Mouse (Mus musculus) B cell, adult 2 months (primary cell): ENCODE results near the gene Brd4.

Experiments
- DNase-seq, 2 experiments: peaks; one replicate each; pipeline ENCODE4 v3.0.0; 2022

Brd4 gene

DNA sequence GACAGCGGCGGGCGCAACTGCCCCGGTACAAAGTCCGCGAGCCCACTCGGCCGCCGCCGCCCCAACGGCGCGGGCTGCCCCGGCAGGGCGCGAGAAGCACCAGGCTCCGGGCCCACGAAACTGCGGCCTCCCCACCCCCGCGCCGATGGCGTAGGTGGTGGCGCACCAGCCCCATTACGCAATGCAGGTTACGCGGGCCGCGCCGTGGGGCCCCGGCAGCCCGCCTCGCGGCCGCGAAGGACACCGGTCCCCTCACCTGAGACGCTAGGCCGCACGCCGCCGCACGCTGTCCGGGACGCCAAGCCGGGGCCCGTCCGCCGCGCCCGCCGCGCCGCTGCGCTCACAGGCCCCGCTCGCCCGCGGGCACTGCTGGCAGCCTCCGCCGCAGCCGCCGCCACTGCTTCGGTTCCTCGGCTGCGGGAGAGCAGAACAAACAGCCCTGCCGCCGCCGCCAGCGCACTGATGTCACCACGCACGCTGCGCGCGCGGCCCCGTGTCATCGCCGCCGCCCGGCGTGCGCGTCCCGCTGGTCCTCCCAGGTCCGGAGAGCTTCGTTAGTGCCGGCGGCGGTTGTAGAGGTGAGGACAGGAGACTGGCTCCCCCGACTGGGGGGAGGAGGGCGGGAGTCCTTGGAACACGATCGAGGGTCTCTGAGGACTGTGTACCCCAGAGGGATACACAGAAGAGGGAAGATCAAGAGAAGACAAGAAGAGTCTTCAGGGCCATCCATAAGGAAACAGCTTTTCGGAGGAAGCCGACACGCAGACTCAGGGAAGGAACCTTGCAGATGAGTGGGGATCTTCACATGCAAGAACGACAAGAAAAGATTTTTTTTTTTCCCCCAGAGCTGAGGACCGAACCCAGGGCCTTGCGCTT, at the start of gene Brd4:
Gene Brd4 (minus strand): TSS at position 461 of the 876 bp plus-strand sequence.
- peak; percentile 94 to 96 for DNase-seq

DNA sequence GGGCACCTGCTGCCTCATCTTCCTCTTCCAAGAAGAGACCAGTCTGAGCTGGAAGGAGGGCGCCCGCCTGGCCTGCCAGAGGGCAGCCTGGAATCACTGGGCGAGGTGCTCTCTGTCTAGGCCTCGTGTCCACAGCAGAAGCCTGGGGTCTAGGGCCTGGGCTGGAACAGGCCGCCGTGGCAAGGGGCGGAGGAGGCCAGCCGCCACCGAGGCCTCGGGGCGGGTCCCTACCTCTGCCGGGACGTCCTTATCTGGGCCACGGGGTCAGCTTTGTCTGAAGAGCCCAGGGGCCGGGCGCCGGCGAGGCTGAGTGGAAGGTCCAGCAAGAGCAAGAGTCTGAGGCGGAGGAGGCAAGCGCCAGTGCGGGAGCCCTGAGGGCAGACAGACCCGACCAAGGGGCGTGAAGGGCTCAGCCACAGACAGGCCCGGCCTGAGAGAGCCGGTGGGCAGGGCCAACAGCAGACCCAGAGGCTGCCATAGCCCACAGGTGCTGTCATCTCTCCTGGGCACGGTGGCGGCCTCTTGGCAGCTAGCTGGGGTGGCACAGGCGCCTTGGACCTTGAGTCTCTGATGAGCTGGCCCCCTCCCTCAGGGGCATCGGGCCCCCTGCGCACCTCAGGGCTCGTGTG, 49.3 kb upstream of the Brd4 start:
- DNase-seq: no peak

DNA sequence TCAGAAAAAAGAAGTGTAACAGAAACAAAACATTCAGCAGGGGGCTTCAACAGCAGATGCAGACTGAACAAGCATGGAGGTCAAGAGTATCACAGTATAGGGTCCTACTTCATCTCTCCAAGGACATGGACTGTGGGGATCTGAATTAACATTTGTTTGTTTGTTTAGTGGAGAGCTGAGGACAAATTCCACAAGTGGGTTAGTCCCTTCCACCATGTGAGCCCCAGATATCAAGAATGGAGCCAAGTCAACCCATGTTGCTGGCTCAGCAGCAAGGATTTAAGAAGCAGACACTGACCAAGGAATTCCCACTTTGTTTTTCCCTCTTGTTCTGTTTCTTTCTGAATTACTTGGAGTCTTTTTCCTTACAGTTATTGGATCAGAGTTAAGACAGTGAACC, 43.0 kb upstream of the Brd4 start:
- DNase-seq: no peak

DNA sequence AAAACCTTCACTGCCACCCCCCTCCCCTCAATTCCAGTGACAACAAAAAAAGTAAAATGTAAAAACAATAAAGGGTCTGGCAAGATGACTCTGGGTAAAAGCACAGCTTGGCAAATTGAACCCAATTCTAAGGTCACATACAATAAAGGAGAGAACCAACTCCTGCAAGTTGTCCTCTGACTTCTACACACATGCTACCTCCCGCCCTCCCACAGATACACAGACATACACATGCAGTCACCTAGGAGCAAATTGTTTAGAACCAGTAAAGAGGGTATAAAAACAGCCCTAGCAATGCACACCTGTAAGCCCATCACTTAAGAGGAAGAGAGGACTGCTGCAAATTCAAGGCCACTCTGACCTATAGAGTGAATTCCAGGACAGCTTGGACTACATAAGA, 38.3 kb upstream of the Brd4 start:
- DNase-seq: no peak

DNA sequence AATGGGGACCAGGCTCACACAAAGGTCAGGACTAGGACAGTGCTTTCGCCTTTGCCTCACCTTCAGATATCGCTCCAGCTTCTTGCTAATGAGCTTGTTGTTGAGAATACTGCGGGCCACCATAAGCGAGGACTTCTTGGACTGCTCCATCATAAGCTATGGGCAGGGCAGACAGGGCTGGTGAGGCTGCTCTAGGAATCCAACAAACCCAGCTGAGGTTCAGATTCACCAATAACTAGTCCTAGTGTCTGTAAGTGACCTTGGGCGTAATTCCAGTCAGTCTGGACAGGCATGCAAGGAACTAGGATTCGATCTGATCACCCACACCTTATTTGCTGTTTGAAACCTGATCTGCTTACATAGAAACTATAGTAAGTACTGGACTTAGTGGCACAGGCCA, 37.3 kb upstream of the Brd4 start:
- peak in 1 of 2 experiments; percentile 3 for DNase-seq

DNA sequence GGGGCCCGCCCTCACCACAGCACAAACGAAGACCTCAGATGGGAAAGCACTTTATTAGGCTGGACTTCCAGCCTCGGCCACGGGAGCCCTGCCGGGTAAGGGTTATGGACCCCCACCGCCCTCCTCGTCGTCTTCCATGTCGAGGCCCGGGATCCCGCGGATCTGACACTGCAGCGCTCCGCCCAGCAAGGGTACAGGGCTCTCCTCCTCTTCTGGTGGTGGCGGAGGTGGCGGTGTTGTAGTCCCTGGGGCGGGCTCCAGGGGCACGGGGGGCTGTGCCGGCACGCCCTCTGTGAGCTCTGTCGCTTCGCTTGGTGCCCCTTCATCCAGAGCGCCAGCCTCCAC, 36.8 kb upstream of the Brd4 start:
- no peak for DNase-seq

DNA sequence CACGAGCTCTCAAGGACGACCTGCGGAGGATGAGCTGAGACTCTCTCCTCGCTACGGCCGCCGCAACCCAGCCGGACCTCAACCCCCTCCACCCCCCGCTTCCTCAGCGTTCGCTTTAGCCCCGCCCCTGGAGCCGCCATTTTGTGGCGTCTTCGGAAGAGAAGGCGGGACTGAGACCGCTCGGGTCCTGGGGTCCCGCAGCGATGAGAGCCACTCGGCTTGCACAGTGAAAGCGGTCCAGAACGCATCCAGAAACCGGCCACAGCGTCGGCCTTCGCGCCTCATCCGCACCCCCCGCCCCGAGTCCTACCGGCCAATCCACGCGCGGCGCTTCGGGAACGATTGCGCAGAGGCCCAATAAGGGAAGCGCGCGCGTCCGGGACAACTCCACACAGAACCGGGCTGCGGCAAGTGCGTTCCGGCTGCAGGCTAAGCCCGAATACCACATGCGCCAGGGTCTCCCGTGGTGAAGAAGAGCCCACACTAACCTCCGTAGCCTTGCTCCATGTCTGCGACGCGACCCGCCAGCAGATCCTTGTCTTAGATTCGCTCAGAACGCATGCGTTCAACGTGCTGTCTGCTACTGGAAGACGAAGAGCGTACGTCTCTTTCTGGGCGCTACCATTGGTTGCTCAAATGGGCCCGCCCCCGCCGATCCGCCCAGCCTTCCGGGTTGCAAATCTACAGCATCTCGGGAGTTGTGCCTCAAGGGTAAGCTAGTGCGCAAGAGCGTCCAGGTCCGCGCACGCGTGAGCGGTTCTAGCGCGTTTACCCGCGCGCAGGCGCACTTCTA, 36.3 kb upstream of the Brd4 start, which contains the start of gene Akap8:
Gene Akap8 (minus strand): TSS at position 642 of the 793 bp plus-strand sequence.
- DNase-seq: peak; percentile 96 to 98

DNA sequence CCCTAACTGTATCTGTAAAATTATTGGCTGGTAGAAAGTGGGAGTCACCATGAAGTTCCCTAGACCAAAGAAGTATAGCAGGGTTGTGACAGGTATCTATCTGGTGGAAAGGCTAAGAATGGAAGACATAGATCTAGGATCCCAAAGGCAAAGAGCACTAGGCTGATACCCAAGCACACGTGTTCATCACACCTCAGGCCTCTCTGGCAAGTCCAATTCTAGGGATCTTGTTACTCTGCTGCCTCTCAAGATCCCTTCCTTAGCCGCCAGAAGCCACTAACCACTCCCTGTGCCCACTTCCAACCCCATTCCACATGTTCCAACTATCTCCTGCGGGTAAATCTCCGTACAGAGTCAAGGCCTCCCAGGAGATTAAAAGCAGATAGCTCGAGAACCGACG, 35.4 kb upstream of the Brd4 start:
- DNase-seq: peak in 1 of 2 experiments; percentile 6

DNA sequence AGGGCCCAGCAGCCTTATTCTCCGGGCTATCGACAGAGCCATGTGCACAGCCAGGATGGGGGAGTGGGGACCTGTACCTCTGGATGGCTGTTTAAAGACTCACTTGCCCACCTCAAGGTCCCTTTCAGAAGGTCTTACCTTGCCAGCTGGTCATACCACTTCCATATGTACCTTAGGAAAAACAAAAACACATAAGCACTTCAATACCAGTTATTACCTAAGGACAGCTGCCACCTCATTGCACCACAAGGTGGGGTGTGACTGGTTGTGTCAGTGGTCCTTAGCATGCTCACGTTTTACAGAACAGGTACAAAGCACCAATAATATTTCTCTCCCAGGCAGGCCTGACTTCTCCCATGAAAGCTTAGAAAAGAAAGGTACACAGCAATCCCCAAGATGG, 33.2 kb upstream of the Brd4 start:
- DNase-seq: no peak

DNA sequence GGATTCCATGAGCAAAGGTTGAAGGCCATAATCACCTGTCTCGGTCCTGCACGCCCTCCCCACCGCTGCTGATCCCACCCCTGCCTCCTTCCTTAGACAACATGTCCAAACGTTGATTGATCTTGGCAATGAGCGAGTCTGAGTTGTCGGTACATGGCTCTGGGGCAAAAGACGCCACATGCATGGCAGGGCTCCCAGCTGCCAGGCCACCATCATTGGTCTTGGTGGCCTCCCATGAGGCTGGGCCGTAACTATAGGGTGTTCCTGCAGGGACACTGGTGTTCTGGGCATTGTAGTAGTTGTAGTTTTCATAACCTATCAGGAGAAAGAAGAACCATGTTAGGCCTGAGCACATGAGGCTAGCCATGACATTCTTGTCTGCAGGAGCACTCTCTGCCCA, 32.5 kb upstream of the Brd4 start:
- no peak for DNase-seq

DNA sequence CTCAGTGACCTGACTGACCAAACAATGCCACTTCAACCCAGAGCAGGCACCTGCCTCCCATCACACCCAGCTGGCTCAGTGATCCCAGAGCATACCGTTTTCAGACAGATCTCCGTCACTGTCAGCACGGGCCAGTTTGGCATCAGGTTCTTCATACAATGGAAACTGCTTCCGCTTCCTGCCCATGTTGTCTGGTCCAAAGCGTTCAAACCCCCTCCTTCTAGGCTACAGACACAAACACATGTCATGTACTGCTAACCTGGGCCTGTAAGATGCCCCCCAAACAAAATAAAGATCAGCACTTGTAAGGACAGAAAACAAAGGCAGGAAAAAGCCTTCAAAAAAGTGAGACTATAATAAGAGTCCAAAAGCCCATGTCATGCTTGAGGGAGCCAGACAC, 31.0 kb upstream of the Brd4 start:
- DNase-seq: no peak

DNA sequence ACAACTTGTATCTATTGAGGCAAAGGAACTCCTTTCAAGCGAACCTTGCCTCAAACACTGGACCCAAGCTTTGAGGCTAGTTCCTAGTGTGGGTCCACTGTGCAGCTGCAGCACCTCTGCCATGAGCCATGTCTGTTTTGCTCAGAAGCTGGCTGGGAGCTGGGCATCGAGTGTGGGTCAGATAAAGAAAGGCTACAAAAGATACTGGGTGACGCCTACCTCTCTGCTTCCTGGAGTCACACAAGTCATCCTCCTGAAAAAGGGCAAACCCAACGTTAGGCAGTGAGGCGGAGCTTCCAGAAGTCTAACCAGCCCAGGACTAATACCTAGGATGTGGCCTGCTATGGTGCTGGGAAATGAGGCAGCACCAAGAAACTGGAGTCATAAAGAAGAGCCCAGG, 29.4 kb upstream of the Brd4 start:
- no peak for DNase-seq

DNA sequence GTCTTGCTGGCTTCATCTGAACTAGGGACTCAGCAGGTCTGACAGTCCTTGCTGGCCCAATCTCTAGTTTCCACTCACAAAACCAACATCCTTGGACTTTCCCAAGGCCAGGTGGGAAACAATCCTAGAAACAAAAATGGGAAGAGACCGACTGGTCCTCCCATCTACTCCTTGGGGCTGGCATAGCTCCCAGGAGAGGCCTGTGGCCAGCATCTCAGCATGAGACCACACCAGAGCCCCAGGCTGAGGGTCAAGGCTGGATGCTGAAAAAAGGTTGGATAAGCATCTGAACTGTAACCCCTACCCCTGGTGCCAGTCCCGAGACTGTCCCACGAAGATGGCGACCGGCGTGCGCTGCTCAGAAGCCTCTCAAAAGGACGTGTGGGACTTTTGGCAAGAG, 28.3 kb upstream of the Brd4 start:
- no peak for DNase-seq

DNA sequence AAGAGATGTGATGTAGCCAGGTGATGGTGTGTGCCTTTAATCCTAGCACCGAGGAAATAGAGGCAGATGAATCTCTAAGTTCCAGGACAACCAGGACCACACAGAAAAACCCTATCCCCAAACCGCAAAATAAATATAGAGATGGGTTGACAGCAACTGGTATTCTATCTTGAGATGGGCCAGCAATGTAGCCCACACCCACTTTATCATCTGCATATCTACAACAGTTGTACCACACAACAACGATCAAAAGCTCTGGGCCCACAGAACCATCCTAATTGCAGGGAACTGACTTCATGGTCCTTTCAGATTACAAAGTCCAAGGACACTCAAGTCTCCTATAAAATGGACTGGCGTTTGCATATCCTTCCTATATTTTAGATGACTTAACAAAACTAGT, 23.4 kb upstream of the Brd4 start:
- no peak for DNase-seq

DNA sequence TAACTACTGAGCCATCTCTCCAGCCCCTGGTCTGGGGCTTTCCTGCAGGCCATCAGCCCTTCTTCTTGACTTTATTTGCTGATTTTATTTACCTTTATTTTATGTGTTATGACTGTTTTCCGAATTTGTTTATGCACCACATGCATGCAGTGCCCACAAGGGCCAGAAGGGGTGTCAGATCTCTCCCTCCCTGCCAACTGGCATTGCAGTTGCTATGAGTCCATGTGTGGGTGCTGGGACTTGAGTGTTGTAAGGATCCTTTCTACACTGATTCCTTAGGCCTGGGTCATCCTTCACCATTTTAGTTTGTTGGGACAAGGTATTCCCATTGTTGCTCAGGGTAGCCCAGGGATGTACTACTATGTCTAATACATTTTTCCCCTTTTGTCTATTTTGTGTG, 13.6 kb upstream of the Brd4 start:
- no peak for DNase-seq

DNA sequence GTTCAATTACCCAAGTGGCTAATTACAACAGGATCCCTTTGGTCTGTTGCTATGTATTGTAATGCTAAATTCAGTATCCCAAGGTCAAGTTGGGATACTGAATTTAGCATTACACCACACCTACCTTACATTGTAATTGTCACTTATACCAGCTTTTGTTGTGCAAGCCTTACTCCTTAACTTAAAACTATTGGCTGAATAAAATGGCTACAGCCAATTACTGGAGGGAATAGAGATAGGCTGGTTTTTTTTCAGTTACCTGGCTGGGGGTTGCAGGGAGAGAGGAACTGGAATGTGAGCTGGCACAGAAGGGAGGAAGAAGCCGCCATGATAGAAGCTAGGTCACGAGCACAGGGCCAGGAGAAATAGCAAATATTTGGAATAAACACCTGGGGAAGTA, 11.4 kb upstream of the Brd4 start:
- DNase-seq: no peak

DNA sequence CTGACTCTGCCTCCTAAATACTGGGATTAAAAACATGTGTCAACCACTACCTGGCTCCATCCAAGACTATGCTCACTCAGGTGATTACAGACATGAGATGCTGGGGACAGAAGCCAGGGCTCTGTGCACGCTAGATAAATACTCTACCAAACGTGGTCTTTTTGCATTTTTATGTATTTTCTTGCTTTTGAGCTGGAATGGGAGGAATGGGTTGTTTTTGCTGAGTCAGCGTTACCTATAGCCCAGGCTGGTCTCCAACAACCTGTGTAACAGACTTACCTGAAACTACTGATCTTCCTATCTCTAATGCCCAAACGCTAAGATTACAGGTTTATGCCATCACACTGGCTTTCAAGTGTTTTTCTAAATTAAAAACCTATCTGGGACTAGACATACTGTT, 10.6 kb upstream of the Brd4 start:
- DNase-seq: no peak

DNA sequence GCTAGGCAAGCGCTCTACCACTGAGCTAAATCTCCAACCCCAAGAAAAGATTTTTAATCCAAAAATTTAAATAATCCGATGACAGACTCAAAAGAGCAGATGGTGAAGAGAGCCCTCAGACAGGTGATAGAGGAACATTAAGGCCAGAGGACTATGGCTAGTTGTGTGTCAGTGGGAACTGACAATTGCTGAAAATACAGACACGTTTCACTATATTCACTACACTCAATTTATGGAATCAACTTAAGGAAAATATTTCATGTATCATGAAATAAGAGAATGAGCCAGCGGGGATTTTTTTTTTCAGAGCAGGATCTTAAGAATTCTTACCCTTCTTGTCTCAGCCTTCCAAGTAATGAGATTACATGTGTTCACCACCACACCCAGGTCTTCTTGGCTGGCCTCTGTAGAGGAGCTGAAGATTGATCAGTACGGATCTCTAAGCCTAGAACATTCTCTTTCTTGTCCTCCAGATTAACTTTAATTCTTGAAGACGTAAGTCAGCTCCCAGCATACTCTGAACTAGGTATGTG, 682 bp upstream of the Brd4 start:
- DNase-seq: no peak

DNA sequence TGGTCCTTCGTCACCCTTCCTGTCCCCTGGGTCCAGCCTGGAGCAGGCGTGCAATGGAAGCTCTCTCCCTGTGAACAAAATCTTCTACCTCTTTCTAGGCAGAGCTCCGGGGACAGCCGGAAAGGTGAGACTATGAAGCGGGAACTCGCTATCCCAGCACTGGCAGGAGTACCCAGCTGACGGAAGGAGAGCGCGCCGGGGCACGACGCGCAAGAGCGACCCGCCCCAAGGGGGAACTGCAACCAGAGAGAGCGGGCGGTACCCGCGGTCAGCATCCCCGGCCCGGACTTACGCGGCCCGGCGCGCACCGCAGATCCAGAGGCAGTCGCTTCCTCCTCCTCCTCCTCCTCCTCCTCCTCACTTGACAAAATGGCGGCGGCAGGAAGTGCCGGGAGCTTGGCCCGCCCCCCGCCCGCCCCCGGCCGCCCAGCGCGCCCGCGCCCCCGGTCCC, 726 bp downstream of the Brd4 start:
- DNase-seq: peak; percentile 73 to 76

DNA sequence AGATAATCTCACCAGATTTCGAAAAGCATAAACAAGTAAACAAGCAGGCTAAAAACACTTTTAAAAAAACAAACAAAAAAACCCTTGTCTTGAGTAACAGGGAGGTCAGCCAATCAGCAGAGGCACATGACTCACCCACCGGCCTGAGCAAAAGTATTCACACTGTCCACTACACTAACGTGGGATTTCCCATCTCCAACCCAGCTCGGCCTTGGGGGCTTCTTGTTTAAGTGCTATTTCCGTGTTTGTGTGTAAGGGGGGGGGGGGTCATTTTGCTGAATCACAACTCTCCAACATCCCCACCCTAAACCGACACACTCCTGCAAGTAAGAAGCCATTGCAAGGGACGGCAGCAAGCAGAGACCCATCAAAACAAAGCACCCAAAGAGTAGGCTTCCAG, 1.2 kb downstream of the Brd4 start:
- no peak for DNase-seq

DNA sequence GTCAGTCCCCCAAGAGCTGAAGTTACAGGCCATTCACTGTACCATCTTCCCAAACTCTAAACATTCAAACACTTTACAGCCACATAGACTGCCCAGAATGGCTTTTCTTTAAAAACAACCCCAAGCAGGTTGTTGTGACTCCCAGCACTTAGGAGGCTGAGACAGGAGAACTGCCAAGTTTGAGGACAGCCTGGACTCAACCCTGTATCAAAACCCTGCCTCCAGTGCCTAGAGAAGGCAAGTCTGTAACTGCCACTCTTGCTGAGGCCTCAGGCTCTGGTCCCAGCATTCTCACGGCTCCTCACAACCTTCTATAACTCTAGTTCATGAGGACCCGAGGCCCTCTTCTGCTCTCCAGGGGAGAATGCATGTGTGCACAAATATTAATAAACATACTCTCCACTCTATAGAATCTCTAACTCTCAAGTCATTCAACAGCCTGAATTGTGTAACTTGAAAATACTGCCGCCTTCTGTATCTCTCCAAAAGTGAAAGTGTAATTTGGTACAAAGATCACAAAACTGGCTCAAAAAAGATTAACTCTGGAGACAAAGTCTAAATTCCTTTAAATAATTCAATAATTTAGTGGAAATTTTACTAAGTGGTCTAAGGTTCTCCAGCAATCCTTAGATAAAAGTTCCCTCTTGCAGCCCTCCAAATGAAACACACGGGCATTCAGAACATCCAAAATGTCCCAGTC, 2.8 kb downstream of the Brd4 start:
- no peak for DNase-seq

DNA sequence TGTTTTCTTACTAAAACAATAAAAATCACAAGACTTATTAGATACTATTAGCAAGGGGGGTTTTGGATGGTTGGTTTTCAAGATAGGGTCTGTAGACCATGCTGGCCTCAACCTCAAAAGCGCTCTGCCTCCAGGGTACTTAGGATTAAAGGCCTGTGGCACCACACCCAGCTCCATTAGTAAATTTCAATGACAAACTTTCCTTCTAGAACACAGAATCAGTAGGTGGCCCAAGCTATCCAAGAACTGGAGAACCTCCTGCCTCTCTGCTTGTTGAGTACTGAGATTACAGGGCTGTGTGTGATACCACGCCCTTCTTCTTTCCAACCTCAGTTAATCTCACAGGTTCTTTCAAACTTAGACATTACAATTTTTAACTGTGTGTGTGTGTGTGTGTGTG, 3.4 kb downstream of the Brd4 start:
- DNase-seq: no peak

DNA sequence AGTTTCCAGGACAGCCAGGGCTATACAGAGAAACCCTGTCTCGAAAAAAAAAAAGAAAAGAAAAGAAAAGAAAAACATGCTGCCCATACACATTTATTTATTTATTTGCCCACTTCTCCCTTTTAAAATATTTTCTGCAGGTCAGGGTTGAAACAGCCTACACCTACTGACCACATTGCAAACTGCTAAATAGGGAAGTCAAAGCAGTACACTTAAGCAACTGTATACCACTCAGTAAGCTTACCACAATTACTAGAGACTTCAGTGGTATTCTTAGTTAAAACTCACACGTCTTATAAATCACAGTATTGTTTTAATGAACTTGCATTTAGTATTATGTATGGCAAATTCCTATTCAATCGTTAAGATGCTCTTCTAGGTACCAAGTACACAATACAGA, 3.9 kb downstream of the Brd4 start:
- no peak for DNase-seq
